ENCODE assay signal across 23 mouse cellular contexts in the genomic region with DNA sequence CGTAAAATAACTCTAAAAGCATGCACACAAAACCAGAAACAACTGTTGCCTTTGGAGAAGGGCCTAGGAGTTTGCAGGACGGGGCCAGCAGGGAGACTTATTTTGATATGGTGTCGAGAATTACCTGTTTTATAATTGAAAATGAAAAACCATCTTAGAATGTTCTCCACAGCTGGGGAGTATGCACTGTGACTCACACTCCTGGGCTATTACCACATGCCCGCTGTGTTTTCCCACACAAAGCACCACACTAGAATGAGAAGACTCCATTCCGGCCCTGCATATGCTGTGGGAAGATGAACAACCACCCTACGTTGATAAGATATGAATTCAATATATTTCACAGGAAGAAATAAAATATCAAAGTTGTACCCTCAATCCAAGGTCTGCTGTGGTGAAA.
"Had no signal": no experiment of that assay in that cellular context is flagged by ENCODE, and none has a peak within 500 bp of the region (broad histone marks: within the 10 kb centered on the region; RNA-seq: fewer than 3 reads in every experiment).

No protein-coding gene starts in this region.

- H3K36me3 ChIP-seq: heart, embryonic 15.5 days; hindbrain, embryonic 12.5 days; hindbrain, embryonic 15.5 days; intestine, embryonic 15.5 days; limb, embryonic 13.5 days; limb, embryonic 15.5 days; liver, embryonic 12.5 days had no signal

- DNase-seq: gastrocnemius, postnatal 14 days; heart, adult 18-20 months; heart, postnatal 4 days; kidney, adult 18-20 months; kidney, adult 8-10 months; kidney, postnatal 10 days; kidney, postnatal 25 days; kidney, postnatal 4 days had no signal

- H3K9ac ChIP-seq: heart, embryonic 13.5 days; heart, embryonic 15.5 days; hindbrain, embryonic 12.5 days; hindbrain, embryonic 15.5 days; intestine, embryonic 15.5 days; limb, embryonic 13.5 days; limb, embryonic 15.5 days; liver, embryonic 12.5 days; liver, embryonic 14.5 days had no signal

- H3K9me3 ChIP-seq: heart, embryonic 13.5 days; heart, embryonic 15.5 days; hindbrain, embryonic 10.5 days; hindbrain, embryonic 12.5 days; hindbrain, embryonic 15.5 days; intestine, embryonic 15.5 days; limb, embryonic 13.5 days; limb, embryonic 15.5 days; liver, embryonic 12.5 days had no signal

- ATAC-seq: inflammation-experienced regulatory T-cells, adult 6 months; intestine, embryonic 15.5 days; intestine, postnatal 0 days; liver, embryonic 12.5 days had no signal

- H3K4me3 ChIP-seq: heart, embryonic 13.5 days; heart, embryonic 15.5 days; hindbrain, embryonic 10.5 days; hindbrain, embryonic 12.5 days; hindbrain, embryonic 15.5 days; intestine, embryonic 15.5 days; layer of hippocampus, adult 2 months; left cerebral cortex, adult 2 months; limb, embryonic 13.5 days; limb, embryonic 15.5 days; liver, embryonic 12.5 days had no signal

- H3K27ac ChIP-seq: heart, embryonic 13.5 days; heart, embryonic 15.5 days; hindbrain, embryonic 10.5 days; hindbrain, embryonic 15.5 days; intestine, embryonic 15.5 days; layer of hippocampus, adult 2 months; left cerebral cortex, adult 2 months; limb, embryonic 15.5 days; liver, embryonic 12.5 days; liver, embryonic 14.5 days had no signal

- H3K4me2 ChIP-seq: heart, embryonic 11.5 days; heart, embryonic 13.5 days; heart, embryonic 15.5 days; hindbrain, embryonic 12.5 days; hindbrain, embryonic 15.5 days; intestine, embryonic 15.5 days; limb, embryonic 13.5 days; limb, embryonic 15.5 days; liver, embryonic 12.5 days had no signal

- H3K27me3 ChIP-seq: heart, embryonic 13.5 days; heart, embryonic 15.5 days; hindbrain, embryonic 12.5 days; hindbrain, embryonic 15.5 days; intestine, embryonic 15.5 days; limb, embryonic 13.5 days; limb, embryonic 15.5 days; liver, embryonic 12.5 days had no signal

- H3K4me1 ChIP-seq: hindbrain, embryonic 10.5 days; intestine, embryonic 15.5 days; liver, embryonic 12.5 days had no signal
